Mouse (Mus musculus) gastrocnemius, postnatal 14 days (tissue): Measurements from ENCODE around the gene Aspn. TPM values are rescaled to one million over a fixed set of nuclear protein-coding genes. Genes with fewer than 3 reads are reported as not detected.

Experiments used
- DNase-seq: peaks from one replicate; pipeline ENCODE4 v3.0.0; 2021; ENCODE audit warnings: mixed read lengths
- intact Hi-C: fragments of 180-260 bp; cut with DNase I; formaldehyde crosslinking; loops from one replicate; pipeline ENCODE4 v1.15.1; 2025; ENCODE audit warnings: low total_unique reads
- long read RNA-seq, 2 experiments: library from polyadenylated mRNA; stranded (forward); transcript quantifications; one replicate each; pipeline ENCODE4 v2.0.0; 2021
- total RNA-seq, 2 experiments: library from RNA; stranded (reverse); gene quantifications; 2 replicates each; pipeline ENCODE4 v1.2.3; 2021

The Aspn gene
- 10 to 100 TPM; 58.3 to 60.2 TPM for total RNA-seq
- long read RNA-seq, experiment 1, transcript Aspn-201 (8 exons, 2,310 nt) = major isoform, 38 of 44 reads
- long read RNA-seq, experiment 1, partial matches to known transcripts = 4 of 44 reads
- long read RNA-seq, experiment 1, other reads (novel, unspliced or antisense) = 0 of 44 reads
- long read RNA-seq, experiment 2, transcript Aspn-201 (8 exons, 2,310 nt) = major isoform, 46 of 51 reads
- long read RNA-seq, experiment 2, partial matches to known transcripts = 1 of 51 reads
- long read RNA-seq, experiment 2, other reads (novel, unspliced or antisense) = 1 of 51 reads

DNA sequence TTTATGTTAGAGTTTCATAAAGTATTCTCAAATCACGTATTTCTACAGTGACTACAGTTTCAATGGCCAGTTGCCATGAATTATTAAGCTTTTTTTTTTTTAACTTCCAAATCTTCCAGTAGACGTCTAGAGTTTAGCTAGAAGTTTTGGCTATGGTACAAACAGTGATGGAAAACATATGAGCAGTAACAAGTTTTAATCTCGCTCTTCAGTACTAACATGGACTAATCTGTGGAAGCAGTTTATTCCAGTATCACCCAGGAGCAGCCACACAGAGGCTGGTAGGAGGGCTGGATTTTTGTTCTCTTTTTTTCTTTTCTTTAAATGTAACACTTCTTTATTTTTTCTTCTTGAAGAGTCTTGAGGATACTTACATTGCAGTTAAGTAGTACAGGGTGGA is at the start of gene Aspn:
TSS of gene Aspn (plus strand) at position 165 of the 400 bp plus-strand sequence.
- no peak for DNase-seq
- intact Hi-C loops = no loop called here

DNA sequence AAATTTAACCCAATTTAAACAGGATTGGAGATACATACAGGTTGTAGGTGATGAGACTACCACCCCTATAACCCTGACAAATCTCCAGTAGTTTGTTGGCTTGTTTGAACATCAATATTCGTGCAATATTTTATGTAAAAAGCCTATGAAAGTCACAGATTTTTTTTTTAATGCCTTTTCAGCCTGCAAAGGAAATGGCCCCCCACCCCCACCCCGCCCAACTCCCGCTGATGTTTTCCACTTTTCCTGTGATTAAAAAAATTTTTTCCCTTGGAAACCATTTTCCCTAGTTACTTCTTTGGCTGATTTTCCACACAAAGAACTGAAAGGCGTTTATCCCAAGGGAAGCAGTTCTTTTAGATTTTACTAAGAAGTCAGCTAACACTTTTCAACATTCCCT is 39.7 kb upstream of the Aspn start, which contains the start of gene Ecm2:
TSS of gene Ecm2 (plus strand) at position 301 of the 400 bp plus-strand sequence.
- DNase-seq = no peak

DNA sequence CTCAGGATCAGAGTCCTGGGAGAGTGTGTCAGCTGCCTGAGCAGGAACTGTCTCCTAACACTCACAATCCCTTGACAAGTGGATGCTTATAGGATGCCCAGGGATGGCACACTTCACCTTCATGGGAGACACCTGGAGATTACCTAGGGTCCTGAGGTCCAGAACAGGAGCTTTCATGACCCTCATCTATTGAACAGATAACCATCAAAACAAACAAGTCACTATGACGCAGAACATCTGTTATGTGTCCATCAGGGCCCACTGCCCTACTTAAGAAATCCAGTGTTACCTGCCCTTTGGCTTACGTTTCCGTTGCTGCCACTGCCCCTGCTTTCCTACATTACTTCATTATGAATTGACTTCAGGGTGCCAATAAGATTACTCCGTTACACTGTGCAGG is 38.5 kb upstream of the Aspn start:
- intact Hi-C loops = no loop called here
- DNase-seq = no peak

More for the DNA sequence above, 39.7 kb upstream of the Aspn start, which contains the start of gene Ecm2:
- intact Hi-C loops = no loop called here

DNA sequence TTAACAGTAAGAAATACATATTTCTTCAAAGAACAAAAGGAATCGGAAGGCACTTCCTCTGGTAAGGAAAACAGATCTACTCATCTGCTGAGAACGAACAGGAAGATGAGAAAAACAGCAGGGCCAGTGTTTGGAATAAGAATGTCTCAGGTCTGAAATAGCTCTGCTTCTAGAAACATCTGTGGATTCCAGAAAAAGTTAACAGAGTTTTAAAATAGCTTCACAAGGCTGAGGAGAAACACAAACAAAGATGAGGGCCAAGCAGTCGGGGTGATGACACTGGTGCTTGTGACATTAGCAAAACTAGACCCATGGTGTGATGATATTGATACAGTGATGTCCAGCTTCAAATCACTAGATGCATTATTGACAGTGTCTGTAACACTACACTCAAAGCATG is 37.1 kb upstream of the Aspn start:
- DNase-seq = no peak
- intact Hi-C loops = no loop called here

DNA sequence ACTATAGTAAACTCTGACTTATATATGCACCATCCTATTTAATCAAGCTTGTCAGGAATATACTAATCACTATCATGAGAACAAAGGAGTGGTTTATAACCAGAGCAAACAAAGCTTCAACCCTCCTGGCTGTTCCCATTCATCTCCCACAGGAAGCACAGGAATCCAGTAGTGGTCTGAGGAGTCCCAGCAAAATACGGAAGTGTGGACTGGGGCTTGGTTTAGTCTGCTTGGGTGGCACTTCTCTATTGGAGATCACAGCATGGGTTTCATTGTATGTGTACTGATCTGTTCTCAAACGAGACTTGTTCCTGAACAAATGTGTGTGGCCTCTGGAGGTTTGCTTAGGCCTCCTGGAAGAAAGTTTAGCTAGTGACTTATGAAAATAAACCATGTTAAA is 25.5 kb upstream of the Aspn start:
- DNase-seq = no peak
- intact Hi-C loops = loop anchor here (10.0 kb wide), 1 partner anchor 64 kb away; no protein-coding TSS in a partner anchor

DNA sequence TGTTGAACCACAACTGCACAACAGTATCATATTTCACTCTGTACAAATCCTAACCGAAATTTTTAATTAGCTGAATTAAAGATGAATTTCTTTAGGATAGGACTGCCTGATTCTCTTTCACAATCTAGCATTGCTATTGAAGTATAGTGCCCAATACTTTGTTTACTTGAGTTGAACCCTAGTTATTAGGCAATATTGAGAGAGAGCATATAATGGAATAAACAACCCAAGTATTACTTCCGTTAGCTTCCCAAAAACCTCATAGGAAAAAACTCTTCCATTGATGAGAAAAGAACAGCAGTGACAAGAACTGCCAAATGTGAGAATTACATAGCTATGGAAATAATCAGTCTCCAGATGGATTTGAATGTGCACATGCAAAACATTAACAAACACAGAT is 18.0 kb upstream of the Aspn start:
- intact Hi-C loops = no loop called here
- DNase-seq = no peak

DNA sequence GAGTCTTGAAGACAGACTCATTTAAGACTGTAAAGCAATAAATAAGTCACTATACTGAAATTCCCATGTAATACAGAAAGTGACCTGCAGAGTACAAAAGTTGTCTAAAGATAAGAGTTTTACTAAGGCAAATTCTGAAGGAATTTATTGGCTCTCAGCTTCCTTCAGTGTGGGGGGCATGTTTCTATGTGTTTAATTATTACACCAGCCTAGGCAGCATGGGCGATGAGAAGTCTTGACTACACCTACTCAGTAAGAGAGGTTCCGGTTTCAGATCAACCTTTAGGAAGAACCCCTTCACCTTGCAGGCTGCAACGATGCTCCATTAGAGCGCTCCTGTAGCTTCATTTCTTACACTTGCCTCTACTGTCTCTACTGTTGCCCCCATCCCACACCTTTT is 13.6 kb upstream of the Aspn start:
- intact Hi-C loops = no loop called here
- no peak for DNase-seq

DNA sequence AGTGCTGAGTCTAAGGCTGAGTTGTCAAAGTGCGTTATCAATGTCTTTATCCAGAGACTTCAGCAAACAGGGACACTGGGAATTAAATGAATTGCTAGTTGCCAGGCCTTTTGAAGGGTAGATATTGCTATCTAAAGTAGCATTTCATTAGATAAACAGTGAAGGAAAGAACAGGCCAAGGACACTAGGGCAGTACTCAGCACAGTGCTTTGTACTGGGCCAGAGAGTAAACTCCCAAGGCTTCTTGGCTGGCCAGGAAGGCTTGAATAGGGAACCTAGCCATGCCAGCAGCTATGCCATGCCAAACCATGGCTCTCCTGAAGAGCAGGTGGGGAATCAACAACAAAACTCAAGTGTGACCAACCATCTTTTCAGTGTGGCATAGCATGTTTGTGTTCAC is 7.3 kb upstream of the Aspn start:
- no peak for DNase-seq
- intact Hi-C loops = no loop called here

DNA sequence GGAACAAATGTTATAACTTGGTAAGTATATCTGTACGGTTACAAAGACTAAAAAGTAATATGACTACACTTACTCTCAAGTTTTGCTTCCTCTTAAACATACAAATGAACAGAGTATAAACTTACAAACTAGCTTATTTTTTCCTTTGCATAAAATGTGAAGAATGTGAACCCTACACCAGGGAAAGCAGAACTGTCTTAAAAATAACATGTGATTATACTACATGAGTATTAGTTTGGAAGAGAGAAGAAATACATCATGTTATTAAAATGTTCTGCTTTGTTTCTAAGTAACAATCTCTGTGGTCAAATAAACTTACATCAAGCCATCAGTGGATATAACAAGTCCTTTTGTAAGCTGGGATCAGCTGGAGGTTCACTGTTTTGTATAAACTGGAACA is 5.5 kb upstream of the Aspn start:
- intact Hi-C loops = no loop called here

DNA sequence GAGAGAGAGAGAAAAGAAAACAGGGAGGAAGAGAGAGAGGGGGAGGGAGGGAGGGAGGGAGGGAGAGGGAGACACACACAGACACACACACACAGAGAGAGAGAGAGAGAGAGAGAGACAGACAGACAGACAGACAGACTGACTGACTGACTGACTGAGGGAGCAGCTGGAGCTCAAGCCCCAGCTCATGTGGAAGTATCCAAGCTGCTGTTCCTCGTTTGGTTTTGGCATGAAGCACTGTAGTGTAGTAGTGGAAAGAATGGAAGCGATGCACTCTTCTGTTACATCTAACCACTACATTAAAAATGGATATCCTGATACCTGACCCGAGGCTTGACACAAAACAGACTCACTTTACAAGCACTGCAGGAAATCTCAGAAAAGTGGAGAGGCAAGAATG is 1.4 kb downstream of the Aspn start:
- DNase-seq = peak; percentile 6

More for the DNA sequence above, 5.5 kb upstream of the Aspn start:
- DNase-seq = no peak

DNA sequence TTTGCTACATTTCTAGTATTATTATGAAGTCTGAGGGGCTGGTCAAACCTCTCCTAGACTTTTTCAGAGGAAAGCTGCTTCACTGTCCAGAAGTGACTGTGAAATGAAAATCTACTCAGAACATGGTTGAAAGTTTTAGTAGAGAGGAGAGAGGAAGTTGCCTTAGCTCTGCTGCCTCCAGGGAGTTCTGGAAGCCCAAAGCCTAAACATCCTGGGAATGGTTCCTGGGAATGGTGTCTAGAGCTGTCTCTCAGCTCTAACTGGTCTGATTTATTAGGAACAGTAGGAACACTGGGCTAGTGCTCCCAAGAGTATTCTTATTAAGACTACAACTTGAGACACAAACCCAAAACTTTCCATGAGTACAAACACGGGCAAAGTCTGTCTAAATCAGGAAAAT is 2.3 kb downstream of the Aspn start:
- intact Hi-C loops = no loop called here

More for the DNA sequence above, 1.4 kb downstream of the Aspn start:
- intact Hi-C loops = no loop called here

DNA sequence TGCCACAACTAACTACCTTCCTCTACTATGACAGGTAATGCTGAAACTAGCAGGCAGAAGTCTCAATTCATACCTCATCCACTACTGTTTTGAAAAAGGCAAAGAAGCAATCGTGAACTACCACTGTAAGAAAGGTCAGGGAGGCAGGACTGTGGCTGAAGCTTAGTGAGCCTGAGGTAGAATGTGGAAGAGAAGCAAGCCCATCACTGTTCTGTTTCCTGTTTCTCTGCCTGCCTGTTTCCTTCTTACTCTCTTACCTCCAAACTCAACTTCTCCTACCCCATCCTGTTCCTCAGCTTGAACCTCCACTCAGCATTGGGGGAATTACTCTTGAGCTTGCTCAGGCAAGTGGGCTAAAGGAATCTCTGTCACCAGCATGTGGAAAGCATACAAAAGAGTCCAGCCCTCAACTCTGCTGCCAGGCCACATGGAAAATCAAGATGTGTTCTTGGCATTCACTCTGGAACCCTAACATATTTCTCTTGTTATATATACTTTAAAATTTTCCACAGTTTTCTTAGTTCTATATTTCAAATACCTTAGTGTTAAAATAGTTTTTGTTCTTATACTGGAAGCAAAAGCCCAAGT is 3.4 kb downstream of the Aspn start:
- intact Hi-C loops = no loop called here
- no peak for DNase-seq

More for the DNA sequence above, 2.3 kb downstream of the Aspn start:
- peak; percentile 9 for DNase-seq

DNA sequence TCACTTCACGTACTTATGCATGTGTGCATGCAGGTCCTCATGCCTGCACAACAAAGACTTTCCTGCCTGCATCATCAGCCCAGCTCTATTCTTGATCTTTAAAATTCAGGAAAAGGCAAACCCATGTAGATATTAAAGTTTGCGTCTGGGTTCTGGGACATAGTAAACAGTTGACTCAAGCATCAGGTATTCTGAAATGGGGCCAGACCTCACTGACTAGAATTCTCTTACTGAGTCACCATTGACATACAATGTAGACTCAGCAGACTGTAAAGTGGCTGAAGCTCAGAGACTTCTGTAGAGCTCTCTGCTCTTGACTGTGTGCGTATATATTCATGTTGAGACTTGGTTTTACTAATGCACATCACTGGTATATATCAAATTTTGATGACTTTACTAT is 5.4 kb downstream of the Aspn start:
- intact Hi-C loops = loop anchor here (10.0 kb wide), 1 partner anchor 95 kb away; no protein-coding TSS in a partner anchor
- no peak for DNase-seq

DNA sequence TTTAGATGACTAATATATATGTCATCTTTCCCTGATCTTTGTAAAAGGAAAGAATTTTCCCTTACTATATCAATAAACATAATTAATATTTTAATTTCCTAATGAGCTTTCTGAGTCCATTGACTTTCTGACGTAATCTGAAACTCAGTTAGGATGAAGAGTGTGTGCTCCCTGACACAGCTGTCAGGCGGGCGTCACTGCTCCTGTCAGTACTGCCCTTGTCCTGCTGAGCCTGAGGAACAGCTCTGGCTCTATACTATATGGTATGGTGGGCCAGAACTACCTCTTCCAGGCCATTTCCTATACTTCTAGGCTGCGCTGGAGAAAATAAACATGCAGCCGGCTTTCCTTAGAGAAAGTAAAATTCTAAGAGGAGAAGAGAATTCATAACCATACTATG is 10.3 kb downstream of the Aspn start:
- intact Hi-C loops = loop anchor here (10.0 kb wide), 1 partner anchor 90 kb away; no protein-coding TSS in a partner anchor

DNA sequence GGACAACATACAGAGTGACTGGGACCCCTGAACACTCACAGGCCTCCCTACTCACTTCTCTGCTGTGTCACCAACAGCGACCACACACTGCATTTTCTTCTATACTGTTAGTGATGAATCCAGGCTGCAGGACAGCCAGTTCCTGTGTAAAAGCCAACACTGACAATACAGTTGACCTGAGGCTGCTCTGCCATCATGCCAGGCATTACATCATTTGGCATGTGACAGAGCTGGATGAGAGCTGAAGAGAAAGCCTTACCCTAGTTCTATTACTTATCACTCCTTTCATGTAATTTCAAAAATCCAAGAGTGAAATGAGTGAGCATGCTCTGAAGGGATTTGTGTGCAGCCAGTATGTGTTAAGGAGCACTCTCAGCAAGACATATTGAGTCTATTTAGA is 12.0 kb downstream of the Aspn start:
- intact Hi-C loops = loop anchor here (10.0 kb wide), 1 partner anchor 89 kb away; no protein-coding TSS in a partner anchor
- DNase-seq = peak; percentile 22

More for the DNA sequence above, 10.3 kb downstream of the Aspn start:
- no peak for DNase-seq

DNA sequence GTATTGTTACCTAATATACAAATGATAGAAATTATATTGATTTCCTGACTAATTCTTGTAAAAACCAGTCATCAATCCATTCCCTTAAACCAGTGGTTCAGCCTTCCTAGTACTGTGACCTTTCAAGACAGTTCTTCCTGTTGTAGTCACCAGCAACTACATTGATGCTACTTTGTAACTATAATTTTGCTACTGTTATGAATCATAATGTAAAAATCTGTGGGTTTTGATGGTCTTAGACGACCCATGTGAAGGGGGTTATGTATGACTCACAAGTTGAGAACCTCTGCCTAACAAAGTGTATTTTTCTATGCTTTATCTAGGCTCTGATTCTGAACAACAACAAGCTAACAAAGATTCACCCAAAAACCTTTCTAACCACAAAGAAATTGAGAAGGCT is 12.7 kb downstream of the Aspn start:
- intact Hi-C loops = loop anchor here (10.0 kb wide), 1 partner anchor 88 kb away; no protein-coding TSS in a partner anchor

DNA sequence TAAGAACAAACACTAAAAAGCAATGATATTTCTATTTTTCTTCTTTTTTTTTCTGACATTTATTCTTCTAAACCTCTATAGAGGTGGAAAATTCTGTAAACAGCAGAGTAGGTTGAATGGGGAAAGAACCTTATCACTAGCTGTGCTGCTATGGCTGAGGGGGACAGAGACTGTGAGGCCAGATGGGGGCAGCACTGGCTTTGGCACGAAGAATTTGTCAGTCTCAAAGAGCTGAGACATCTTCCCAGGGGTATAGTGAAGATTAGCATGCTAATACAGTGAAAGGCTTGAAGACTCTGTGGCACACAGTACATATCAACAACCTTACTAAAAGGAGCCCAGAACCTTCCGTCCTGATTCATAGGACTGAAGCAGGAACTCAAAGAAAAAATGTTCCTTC is 14.9 kb downstream of the Aspn start:
- intact Hi-C loops = loop anchor here (10.0 kb wide), 1 partner anchor 86 kb away; no protein-coding TSS in a partner anchor
- DNase-seq = peak; percentile 53

More for the DNA sequence above, 12.7 kb downstream of the Aspn start:
- DNase-seq = no peak

DNA sequence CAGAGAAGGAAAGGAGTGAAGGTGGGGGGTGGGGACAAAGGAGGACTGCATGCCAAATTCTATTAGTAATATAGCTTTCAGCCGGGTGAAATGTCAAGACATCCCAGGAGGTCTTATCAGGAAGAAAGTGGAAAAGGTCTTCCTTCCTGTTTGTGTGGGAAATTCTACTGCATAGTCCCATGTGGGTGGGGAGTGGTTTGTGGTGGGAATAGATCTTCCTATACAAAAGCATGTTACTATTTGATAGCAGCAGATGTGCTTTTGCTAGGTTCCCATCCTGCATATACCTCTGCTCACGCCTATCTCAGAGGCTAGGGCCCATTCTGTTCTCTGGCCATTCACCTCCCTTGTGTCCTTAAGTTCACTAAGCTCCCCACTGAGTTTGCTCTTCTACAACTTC is 16.6 kb downstream of the Aspn start:
- DNase-seq = no peak
- intact Hi-C loops = no loop called here

DNA sequence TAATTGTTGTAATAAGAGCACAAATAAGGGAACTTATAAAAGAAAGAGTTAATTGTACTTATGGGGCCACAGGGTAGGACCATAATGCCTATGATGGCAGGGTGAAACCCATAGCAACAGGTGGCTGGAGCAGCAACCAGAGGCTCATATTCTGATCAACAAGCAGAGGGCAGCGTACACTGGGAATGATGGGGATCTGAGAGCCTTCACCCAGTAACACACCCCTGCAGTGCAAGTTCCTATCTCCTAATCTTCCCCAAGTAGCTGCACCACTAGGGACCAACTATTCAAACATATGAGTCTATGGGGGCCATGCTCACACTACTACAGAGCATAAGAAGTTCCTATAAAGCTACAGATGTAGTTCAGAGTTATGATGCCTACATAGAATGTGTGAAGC is 20.1 kb downstream of the Aspn start:
- no peak for DNase-seq
- intact Hi-C loops = no loop called here

DNA sequence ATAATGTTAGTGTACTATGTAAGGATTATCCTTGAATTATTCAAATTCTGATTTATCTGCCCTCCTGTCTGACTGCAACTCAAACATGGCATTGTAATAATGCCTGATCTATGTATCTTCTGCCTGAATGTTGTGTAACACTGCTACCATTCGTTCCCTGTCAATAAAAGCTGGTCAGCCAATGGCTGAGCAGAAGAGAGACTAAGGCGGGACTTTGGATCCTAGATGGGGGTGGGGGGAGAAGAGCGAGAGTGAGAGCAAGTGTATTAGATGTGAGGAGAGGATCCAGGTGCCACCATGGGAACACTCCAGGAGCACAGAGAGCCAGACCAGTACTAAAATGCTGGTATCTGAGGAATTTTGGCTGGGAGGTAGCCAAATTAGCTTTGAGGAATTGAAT is 26.1 kb downstream of the Aspn start:
- DNase-seq = no peak
- intact Hi-C loops = no loop called here

DNA sequence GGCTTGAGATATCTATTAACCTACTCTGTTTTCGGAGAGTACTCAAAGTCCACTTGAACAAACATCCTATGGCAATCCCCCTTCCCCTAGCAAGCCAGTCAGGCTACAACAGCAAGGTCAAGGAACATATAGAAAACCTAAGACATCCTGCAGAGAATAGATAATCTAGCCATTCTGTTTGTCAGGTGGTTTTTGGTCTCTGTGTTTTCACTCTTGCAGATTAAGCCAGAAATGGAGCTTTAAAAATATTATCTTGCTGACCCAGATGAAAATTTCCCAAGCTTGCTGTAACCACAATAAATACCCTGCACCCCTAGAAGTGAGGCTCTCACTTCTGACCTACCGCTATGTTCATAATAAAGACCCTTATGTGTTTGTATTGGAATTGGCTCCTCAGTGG is 27.2 kb downstream of the Aspn start:
- intact Hi-C loops = no loop called here
- no peak for DNase-seq
